Mouse (Mus musculus) kidney, adult 2 months (tissue): ENCODE results near the gene Nr1i3.

Experiments
- CTCF ChIP-seq: fragments of 200-500 bp; conservative IDR thresholded peaks from 2 replicates; pipeline ENCODE4 v1.5.1; 2011; ENCODE audit warnings: low read depth, mild to moderate bottlenecking, control low read depth, low read length, moderate library complexity, mixed read lengths; ENCODE audit not compliant: insufficient read depth, insufficient read length
- POLR2A ChIP-seq: fragments of 200-500 bp; IDR thresholded peaks from one replicate; pipeline ENCODE4 v1.6.1; 2011; ENCODE audit warnings: low read depth, low read length, control low read depth

- no peak for TF ChIP-seq CTCF
- TF ChIP-seq POLR2A = no peak
Measured at GRCm38 (mm10) chr1:171199532-171199931, 14.2 kb upstream of the Nr1i3 start.
